Mouse (Mus musculus) stomach, embryonic 16.5 days (tissue): ENCODE data around the gene Lmod3. TPM values are rescaled to one million over a fixed set of nuclear protein-coding genes. Genes with fewer than 3 reads are reported as not detected.

Source experiments
- ATAC-seq: fragments of 200-750 bp; cut with Nextera tagmentation; 2 replicates; pipeline ENCODE4 v1.8.0; 2017; ENCODE audit warnings: moderate number of reproducible peaks, moderate TSS enrichment; ENCODE audit not compliant: insufficient read depth, low FRiP score
- H3K27ac ChIP-seq: fragments of 300-500 bp; sonication (generic); 2 replicates; pipeline ENCODE4 v1.5.1; 2014; ENCODE audit warnings: low read length
- H3K27me3 ChIP-seq: fragments of 300-500 bp; sonication (generic); 2 replicates; pipeline ENCODE4 v1.6.1; 2014; ENCODE audit warnings: low read length, control low read depth, mixed read lengths; ENCODE audit not compliant: control insufficient read depth, insufficient read depth
- H3K36me3 ChIP-seq: fragments of 300-500 bp; sonication (generic); 2 replicates; pipeline ENCODE4 v1.6.1; 2014; ENCODE audit warnings: low read length; ENCODE audit not compliant: control insufficient read depth, insufficient read depth
- H3K4me1 ChIP-seq: fragments of 300-500 bp; sonication (generic); 2 replicates; pipeline ENCODE4 v1.6.1; 2014; ENCODE audit warnings: low read length, control low read depth, mixed read lengths; ENCODE audit not compliant: control insufficient read depth, insufficient read depth
- H3K4me2 ChIP-seq: fragments of 300-500 bp; sonication (generic); 2 replicates; pipeline ENCODE4 v1.6.1; 2014; ENCODE audit warnings: low read depth, low read length, mixed read lengths
- H3K4me3 ChIP-seq: fragments of 300-500 bp; sonication (generic); replicated peaks from 2 replicates; pipeline ENCODE4 v1.5.1; 2014; ENCODE audit warnings: mild to moderate bottlenecking, low read length
- H3K9ac ChIP-seq: fragments of 300-500 bp; sonication (generic); 2 replicates; pipeline ENCODE4 v1.6.1; 2014; ENCODE audit warnings: low read length
- H3K9me3 ChIP-seq: fragments of 300-500 bp; sonication (generic); replicated peaks from 2 replicates; pipeline ENCODE4 v1.6.1; 2016; ENCODE audit warnings: low read length, control low read depth; ENCODE audit not compliant: control insufficient read depth
- WGBS: fragments of 180-500 bp; shearing (Covaris S2); extraction: QIAGEN DNeasy Blood & Tissue Kit; methylation state at CpG from one replicate; pipeline ENCODE4 v1.1.7; 2014; 5-methylcytosine and 5-hydroxymethylcytosine counted together
- polyA plus RNA-seq: library from polyadenylated mRNA; unstranded; fragments of >200 nt; fragmentation: Nextera tagmentation; extraction: Ambion mirVana; gene quantifications from 2 replicates; pipeline ENCODE4 v1.2.1, GENCODE M21; 2015

Lmod3 gene
- polyA plus RNA-seq, 1 experiment from 2014 or later: 4.4 TPM

DNA sequence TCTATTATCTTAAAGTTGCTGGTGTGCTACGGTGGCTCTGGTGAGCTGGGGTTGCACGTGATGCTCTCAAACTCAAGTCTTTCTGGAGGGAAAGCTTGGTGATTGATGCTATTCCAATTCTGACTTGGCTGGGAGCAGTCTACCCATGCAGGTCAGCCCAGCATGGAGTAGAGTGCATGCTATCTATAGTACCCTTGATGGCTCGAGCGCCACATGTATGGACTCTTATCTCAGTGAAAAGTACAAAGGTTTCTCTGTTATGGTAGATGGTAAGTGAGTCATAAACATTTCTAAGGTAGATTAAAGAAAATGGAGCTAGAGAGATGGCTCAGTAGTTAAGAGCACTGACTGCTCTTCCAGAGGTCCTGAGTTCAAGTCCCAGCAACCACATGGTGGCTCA lies 10.0 kb downstream of the Lmod3 start:
- Histone ChIP-seq H3K27ac (no peak overlapping the region), H3K27me3 (no peaks in the 10 kb centered on the region), H3K9ac (no peak overlapping the region), H3K4me1 (no peaks in the 10 kb centered on the region), H3K36me3 (no peaks in the 10 kb centered on the region), H3K4me3 (no peak overlapping the region), H3K9me3 (0 out of 2 replicates have a peak, but pooled peaks cover 4% of the 10 kb centered on the region), H3K4me2 (no peak overlapping the region)
- no peak for ATAC-seq
- 76% methylated on average over 4 of the region's 4 CpGs for WGBS

DNA sequence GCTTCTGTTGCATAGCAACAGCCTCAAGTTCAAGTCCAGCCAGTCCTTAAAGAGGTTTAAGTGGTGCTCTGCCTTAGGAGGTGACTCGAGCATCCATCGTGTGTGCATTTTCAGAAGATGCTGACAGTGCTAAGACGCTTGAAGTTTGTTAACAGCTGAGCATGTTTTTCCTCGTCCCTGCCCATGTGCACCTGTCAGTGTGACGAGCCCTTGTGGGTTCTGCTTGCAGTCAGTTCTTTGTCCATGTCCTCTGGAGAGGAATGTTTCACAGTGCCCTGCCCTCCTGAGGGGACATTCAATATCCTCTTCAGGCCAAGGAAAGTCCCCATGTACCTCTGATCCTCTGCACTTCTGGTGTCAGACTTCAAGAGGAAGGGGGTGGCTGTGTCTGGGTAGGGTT lies 12.5 kb downstream of the Lmod3 start:
- H3K27me3 ChIP-seq: no peaks in the 10 kb centered on the region
- H3K9ac ChIP-seq: no peak overlapping the region
- WGBS: 81% methylated on average over 5 of the region's 5 CpGs
- H3K36me3 ChIP-seq: no peaks in the 10 kb centered on the region
- H3K4me3 ChIP-seq: no peak overlapping the region
- 0 out of 2 replicates have a peak, but pooled peaks cover 4% of the 10 kb centered on the region for H3K9me3 ChIP-seq
- no peak for ATAC-seq
- no peaks in the 10 kb centered on the region for H3K4me1 ChIP-seq
- no peak overlapping the region for H3K4me2 ChIP-seq
- H3K27ac ChIP-seq: no peak overlapping the region

DNA sequence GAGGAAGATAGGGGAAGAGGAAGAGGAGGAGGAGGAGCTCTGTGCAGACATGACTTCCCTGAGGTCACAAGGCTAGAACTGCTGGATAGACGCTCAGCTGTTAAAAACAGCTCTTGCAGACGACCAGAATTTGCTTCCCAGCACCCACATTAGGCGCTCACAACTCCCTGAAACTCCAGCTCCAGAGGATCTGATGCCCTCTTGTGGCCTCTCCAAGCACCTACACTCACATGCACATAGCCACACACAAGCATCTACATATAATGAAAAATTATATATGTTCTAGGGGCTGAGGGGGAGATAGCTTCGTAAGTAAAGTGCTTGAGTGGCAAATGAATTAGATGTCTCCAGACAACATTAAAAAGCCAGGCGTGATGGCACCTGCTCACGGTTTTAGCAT lies 13.2 kb downstream of the Lmod3 start:
- H3K36me3 ChIP-seq: no peaks in the 10 kb centered on the region
- 95% methylated on average over 6 of the region's 6 CpGs for WGBS
- no peak overlapping the region for H3K4me3 ChIP-seq
- no peak overlapping the region for H3K9ac ChIP-seq
- no peaks in the 10 kb centered on the region for H3K27me3 ChIP-seq
- H3K4me2 ChIP-seq: no peak overlapping the region
- 0 out of 2 replicates have a peak, but pooled peaks cover 4% of the 10 kb centered on the region for H3K9me3 ChIP-seq
- H3K27ac ChIP-seq: no peak overlapping the region
- no peak for ATAC-seq
- no peaks in the 10 kb centered on the region for H3K4me1 ChIP-seq

DNA sequence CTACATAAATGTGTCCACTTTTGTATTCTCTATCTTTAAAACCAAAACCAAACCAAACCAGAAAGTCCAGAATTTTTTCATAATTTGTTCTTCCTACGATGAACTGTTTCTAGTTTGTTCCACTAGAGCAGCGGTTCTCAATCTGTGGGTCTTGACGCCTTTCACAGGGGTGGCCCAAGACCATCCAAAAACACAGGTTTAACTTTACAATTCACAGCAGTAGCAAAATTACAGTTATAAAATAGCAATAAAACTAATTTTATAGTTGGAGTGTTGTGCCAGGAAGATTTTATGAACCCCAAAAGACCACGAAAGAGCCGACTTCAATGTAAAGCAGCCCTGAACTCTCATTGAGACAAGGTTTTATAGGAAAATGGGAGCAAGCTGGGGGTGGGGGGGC lies 16.5 kb downstream of the Lmod3 start:
- no peak for ATAC-seq
- 94% methylated on average over 5 of the region's 5 CpGs for WGBS

DNA sequence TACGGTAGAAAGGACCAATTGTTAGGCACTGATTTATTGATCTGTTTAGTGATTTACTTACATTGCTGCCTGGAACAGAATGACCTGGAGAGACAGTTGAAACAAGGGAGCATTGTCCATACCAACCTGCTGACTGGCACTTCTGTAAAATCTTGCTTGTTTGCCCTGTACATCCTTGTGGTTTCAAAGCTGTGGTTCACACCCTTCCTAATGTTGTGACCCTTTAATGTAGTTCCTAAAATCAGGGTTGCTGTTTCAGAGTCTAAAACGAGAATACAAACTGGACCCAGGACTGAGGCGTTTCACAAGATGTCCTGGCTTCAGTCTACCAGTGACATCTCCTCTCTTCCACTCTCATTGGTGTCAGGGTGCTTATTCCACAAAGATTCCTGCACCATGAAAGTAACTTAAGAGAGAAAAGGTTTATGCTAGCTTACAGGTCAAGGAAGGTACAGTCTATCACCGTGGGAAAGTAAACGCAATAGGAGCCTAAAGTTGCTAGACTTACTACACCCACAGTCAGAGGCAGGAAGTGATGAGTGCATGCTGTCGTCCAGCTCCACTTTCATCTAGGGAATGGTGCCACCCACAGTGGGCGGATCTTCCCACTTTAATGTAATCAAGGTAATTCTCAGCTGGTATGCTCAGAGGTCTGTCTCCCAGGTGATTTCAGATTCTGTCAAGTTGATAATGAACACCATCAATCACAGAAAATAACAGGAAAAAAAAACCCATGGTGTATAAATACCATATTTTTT lies 17.5 kb downstream of the Lmod3 start:
- Histone ChIP-seq H3K36me3 (no peaks in the 10 kb centered on the region), H3K4me2 (no peak overlapping the region), H3K27me3 (no peaks in the 10 kb centered on the region), H3K4me3 (no peak overlapping the region), H3K9me3 (0 out of 2 replicates have a peak, but pooled peaks cover 4% of the 10 kb centered on the region), H3K27ac (no peak overlapping the region), H3K9ac (no peak overlapping the region), H3K4me1 (no peaks in the 10 kb centered on the region)
- WGBS: 79% methylated on average over 7 of the region's 7 CpGs
- no peak for ATAC-seq

More for the DNA sequence above, 16.5 kb downstream of the Lmod3 start:
- Histone ChIP-seq H3K9me3 (0 out of 2 replicates have a peak, but pooled peaks cover 4% of the 10 kb centered on the region), H3K4me2 (no peak overlapping the region), H3K9ac (no peak overlapping the region), H3K4me1 (no peaks in the 10 kb centered on the region), H3K27ac (no peak overlapping the region), H3K36me3 (no peaks in the 10 kb centered on the region), H3K27me3 (no peaks in the 10 kb centered on the region), H3K4me3 (no peak overlapping the region)

- Histone ChIP-seq H3K9me3 (0 out of 2 replicates have a peak, but pooled peaks cover 3% of the 10 kb centered on the region), H3K27me3 (no peaks in the 10 kb centered on the region), H3K27ac (no peak overlapping the region), H3K9ac (no peak overlapping the region), H3K4me2 (no peak overlapping the region), H3K36me3 (peaks cover 5% of the 10 kb centered on the region; the same call in 1 of the 2 replicates), H3K4me3 (no peak overlapping the region), H3K4me1 (no peaks in the 10 kb centered on the region)
- WGBS: 92% methylated on average over 9 of the region's 9 CpGs
- ATAC-seq: no peak
Measured at GRCm38 (mm10) chr6:97227067-97227847, 25.3 kb downstream of the Lmod3 start.

GRCm38 (mm10) chr6:97226083-97226491 lies 26.5 kb downstream of the Lmod3 start:
- Histone ChIP-seq H3K4me2 (no peak overlapping the region), H3K36me3 (peaks cover 5% of the 10 kb centered on the region; the same call in 1 of the 2 replicates), H3K9me3 (0 out of 2 replicates have a peak, but pooled peaks cover 3% of the 10 kb centered on the region), H3K27ac (no peak overlapping the region), H3K27me3 (no peaks in the 10 kb centered on the region), H3K4me1 (no peaks in the 10 kb centered on the region; the same call in 1 of the 2 replicates), H3K9ac (no peak overlapping the region), H3K4me3 (no peak overlapping the region)
- no peak for ATAC-seq
- WGBS: 76% methylated on average over 1 of the region's 1 CpGs

DNA sequence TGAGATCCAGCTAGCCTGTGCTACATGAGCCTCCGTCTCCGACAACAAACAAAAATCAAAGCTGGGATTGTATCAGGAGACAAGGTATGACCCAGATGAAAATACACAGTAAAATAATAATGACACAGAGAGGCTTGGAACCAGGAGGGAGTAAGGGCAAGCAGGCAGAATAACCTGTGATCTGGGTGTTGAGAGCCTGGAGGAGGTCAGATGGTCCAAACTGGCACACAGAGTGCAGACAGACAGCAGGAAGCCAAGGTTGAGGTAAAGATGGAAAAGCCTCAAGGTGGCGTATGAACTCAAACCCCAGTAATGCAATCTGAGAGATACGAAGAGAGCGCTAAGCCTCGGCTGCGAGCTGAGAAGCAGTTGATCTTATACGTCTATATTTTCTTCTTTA lies 28.1 kb downstream of the Lmod3 start:
- peaks cover 5% of the 10 kb centered on the region; the same call in 1 of the 2 replicates for H3K36me3 ChIP-seq
- H3K27ac ChIP-seq: no peak overlapping the region
- no peak overlapping the region for H3K4me2 ChIP-seq
- no peak overlapping the region for H3K9ac ChIP-seq
- WGBS: 91% methylated on average over 8 of the region's 8 CpGs
- ATAC-seq: no peak
- H3K27me3 ChIP-seq: no peaks in the 10 kb centered on the region
- no peak overlapping the region for H3K4me3 ChIP-seq
- H3K9me3 ChIP-seq: 0 out of 2 replicates have a peak, but pooled peaks cover 3% of the 10 kb centered on the region
- no peaks in the 10 kb centered on the region; the same call in 1 of the 2 replicates for H3K4me1 ChIP-seq

- H3K9me3 ChIP-seq: 0 out of 2 replicates have a peak, but pooled peaks cover 3% of the 10 kb centered on the region
- 77% methylated on average over 4 of the region's 4 CpGs for WGBS
- H3K4me2 ChIP-seq: no peak overlapping the region
- no peak for ATAC-seq
- no peaks in the 10 kb centered on the region for H3K27me3 ChIP-seq
- no peaks in the 10 kb centered on the region; the same call in 1 of the 2 replicates for H3K4me1 ChIP-seq
- H3K4me3 ChIP-seq: no peak overlapping the region
- peaks cover 5% of the 10 kb centered on the region; the same call in 1 of the 2 replicates for H3K36me3 ChIP-seq
- H3K27ac ChIP-seq: no peak overlapping the region
- no peak overlapping the region for H3K9ac ChIP-seq
Measured at GRCm38 (mm10) chr6:97223566-97223965, 29.0 kb downstream of the Lmod3 start.
